Mouse (Mus musculus): ENCODE data around the gene Hoxa7. TPM values are rescaled to one million over a fixed set of nuclear protein-coding genes. Genes with fewer than 3 reads are reported as not detected.

Gene Hoxa7
- total RNA-seq, 2 experiments from 2014 or later = not detected

GRCm38 (mm10) chr6:52262463-52263320 lies 41.0 kb upstream of the Hoxa7 start:
- DNase-seq (ENCODE audit: low spot score in 2 of 2) = no peak
- Histone ChIP-seq H3K4me3 (no peak overlapping the region), H3K27ac (no peak overlapping the region)
- no peak for TF ChIP-seq CTCF (conservative IDR thresholded peaks at IDR 0.05)

- DNase-seq (ENCODE audit: low spot score in 2 of 2) = no peak
- no peak for TF ChIP-seq CTCF (conservative IDR thresholded peaks at IDR 0.05)
- Histone ChIP-seq H3K27ac (no peak overlapping the region), H3K4me3 (no peak overlapping the region)
These were observed 40.3 kb upstream of the Hoxa7 start for GRCm38 (mm10) chr6:52261751-52262462.

GRCm38 (mm10) chr6:52260654-52261575 lies 39.3 kb upstream of the Hoxa7 start, which contains the start of gene Hoxa13:
Gene Hoxa13, minus strand, starts transcription at chr6:52260880.
- TF ChIP-seq CTCF (conservative IDR thresholded peaks at IDR 0.05) = no peak
- no peak for DNase-seq (ENCODE audit: low spot score in 2 of 2)
- no peak within 1 kb of the TSS for H3K4me3 ChIP-seq
- H3K27ac ChIP-seq = no peak within 1 kb of the TSS

GRCm38 (mm10) chr6:52259811-52260261 lies 38.2 kb upstream of the Hoxa7 start:
- Histone ChIP-seq H3K4me3 (no peak overlapping the region), H3K27ac (no peak overlapping the region)
- no peak for DNase-seq (ENCODE audit: low spot score in 2 of 2)
- no peak for TF ChIP-seq CTCF (conservative IDR thresholded peaks at IDR 0.05)

GRCm38 (mm10) chr6:52259081-52259790 lies 37.6 kb upstream of the Hoxa7 start:
- TF ChIP-seq CTCF (conservative IDR thresholded peaks at IDR 0.05) = no peak
- no peak for DNase-seq (ENCODE audit: low spot score in 2 of 2)
- H3K27ac ChIP-seq = no peak overlapping the region
- H3K4me3 ChIP-seq = no peak overlapping the region

- peak; percentile 37 to 73 for DNase-seq (ENCODE audit: low spot score in 2 of 2)
- Histone ChIP-seq H3K4me3 (no peak overlapping the region), H3K27ac (no peak overlapping the region)
- peak; percentile 92 for TF ChIP-seq CTCF (conservative IDR thresholded peaks at IDR 0.05)
These were observed 35.3 kb upstream of the Hoxa7 start for GRCm38 (mm10) chr6:52256956-52257355.

- no peak for DNase-seq (ENCODE audit: low spot score in 2 of 2)
- no peak overlapping the region for H3K4me3 ChIP-seq
- H3K27ac ChIP-seq = no peak overlapping the region
- no peak for TF ChIP-seq CTCF (conservative IDR thresholded peaks at IDR 0.05)
These were observed 32.2 kb upstream of the Hoxa7 start for GRCm38 (mm10) chr6:52253511-52254500.

GRCm38 (mm10) chr6:52252775-52253376 lies 31.2 kb upstream of the Hoxa7 start:
- Histone ChIP-seq H3K4me3 (no peak overlapping the region), H3K27ac (no peak overlapping the region)
- no peak for DNase-seq (ENCODE audit: low spot score in 2 of 2)
- TF ChIP-seq CTCF (conservative IDR thresholded peaks at IDR 0.05) = no peak

GRCm38 (mm10) chr6:52252016-52252774 lies 30.5 kb upstream of the Hoxa7 start:
- TF ChIP-seq CTCF (conservative IDR thresholded peaks at IDR 0.05) = no peak
- Histone ChIP-seq H3K27ac (no peak overlapping the region), H3K4me3 (no peak overlapping the region)
- DNase-seq (ENCODE audit: low spot score in 2 of 2) = no peak

Data from layer of hippocampus, adult 2 months (tissue).